ENCODE assay signal across 29 mouse cellular contexts in genomic region chr4:118356738-118357137, GRCm38 (mm10). TPM values are rescaled to one million over a fixed set of nuclear protein-coding genes. Genes with fewer than 3 reads are reported as not detected.
DNase-seq lines count a peak whose midpoint lies in the region; ATAC-seq lines count a peak whose summit lies in the region.
"Had no signal": no experiment of that assay in that cellular context is flagged by ENCODE, and none has a peak within 500 bp of the region (broad histone marks: within the 10 kb centered on the region; RNA-seq: fewer than 3 reads in every experiment).

No protein-coding gene starts in this region.

- H3K4me3 ChIP-seq in kidney, embryonic 15.5 days (replicated peaks), result no peak overlapping the region
- H3K4me3 ChIP-seq: embryonic facial prominence, embryonic 13.5 days; forebrain, embryonic 10.5 days; forebrain, embryonic 15.5 days; hindbrain, embryonic 10.5 days; hindbrain, embryonic 15.5 days; layer of hippocampus, adult 2 months; limb, embryonic 13.5 days; liver, embryonic 15.5 days had no signal

- no peak overlapping the region for H3K4me2 ChIP-seq in kidney, embryonic 15.5 days
- H3K4me2 ChIP-seq: embryonic facial prominence, embryonic 13.5 days; forebrain, embryonic 15.5 days; heart, embryonic 11.5 days; hindbrain, embryonic 15.5 days; limb, embryonic 13.5 days; liver, embryonic 15.5 days; midbrain, embryonic 11.5 days had no signal

- H3K36me3 ChIP-seq in kidney, embryonic 15.5 days, result peaks cover 4% of the 10 kb centered on the region
- H3K36me3 ChIP-seq: liver, embryonic 15.5 days had no signal

- no peak for ATAC-seq in kidney, embryonic 15.5 days (replicated peaks; ENCODE audit: low FRiP score)
- ATAC-seq: forebrain, embryonic 15.5 days; inflammation-experienced regulatory T-cells, adult 6 months; midbrain, embryonic 16.5 days had no signal

- 83% methylated on average over 6 of the region's 6 CpGs for WGBS in kidney, embryonic 15.5 days

- H3K27ac ChIP-seq in kidney, embryonic 15.5 days, result no peak overlapping the region
- H3K27ac ChIP-seq: embryonic facial prominence, embryonic 13.5 days; forebrain, embryonic 10.5 days; forebrain, embryonic 15.5 days; hindbrain, embryonic 10.5 days; hindbrain, embryonic 15.5 days; layer of hippocampus, adult 2 months; limb, embryonic 13.5 days; liver, embryonic 15.5 days had no signal

- no peaks in the 10 kb centered on the region for H3K9me3 ChIP-seq in kidney, embryonic 15.5 days (replicated peaks)
- H3K9me3 ChIP-seq: embryonic facial prominence, embryonic 13.5 days; forebrain, embryonic 10.5 days; forebrain, embryonic 15.5 days; hindbrain, embryonic 15.5 days; limb, embryonic 13.5 days had no signal

- peak; percentile 80 to 90 for DNase-seq in kidney, adult 8-10 months
- peak; percentile 43 for DNase-seq in adipocyte (ENCODE audit: low spot score)
- peak; percentile 93 for DNase-seq in kidney, adult 9 months
- DNase-seq in kidney, postnatal 36 days, result peak; percentile 61 to 87
- DNase-seq in Muller cell, postnatal 12 days (ENCODE audit: inconsistent ontology term), result no peak
- DNase-seq in heart, adult 18-20 months, result no peak
- DNase-seq: adrenal gland, postnatal 14 days; B cell, adult 2 months; cerebellum, adult 11-12 months; cerebellum, postnatal 10 days; gastrocnemius, postnatal 25 days; heart, adult 11 months; lung, postnatal 36 days; right cerebral cortex, postnatal 25 days; spleen, adult 18-20 months; thymus, postnatal 14 days had no signal

- no peaks in the 10 kb centered on the region for H3K27me3 ChIP-seq in kidney, embryonic 15.5 days
- H3K27me3 ChIP-seq: embryonic facial prominence, embryonic 13.5 days; forebrain, embryonic 15.5 days; hindbrain, embryonic 15.5 days; limb, embryonic 13.5 days; liver, embryonic 15.5 days had no signal

- no peak overlapping the region for H3K9ac ChIP-seq in kidney, embryonic 15.5 days
- H3K9ac ChIP-seq: embryonic facial prominence, embryonic 13.5 days; forebrain, embryonic 15.5 days; hindbrain, embryonic 15.5 days; limb, embryonic 13.5 days; liver, embryonic 15.5 days had no signal

- H3K4me1 ChIP-seq in kidney, embryonic 15.5 days, result peaks cover 15% of the 10 kb centered on the region

RNA-seq across cellular contexts. Expression of gene Szt2, which starts 52.3 kb away (rescaled TPM):
- 7.0 and 8.5 TPM in 2 replicates for polyA plus RNA-seq in kidney, embryonic 15.5 days (2015; fragmentation: Nextera tagmentation; extraction: Ambion mirVana)
- 10 to 100 TPM in 1 of 2 experiments, 1 to 10 TPM in 1; 7.8 to 10.5 TPM for total RNA-seq in heart, adult 18-20 months (2021)

RNA-seq across cellular contexts. Expression of gene Med8, which starts 52.4 kb away (rescaled TPM):
- polyA plus RNA-seq in kidney, embryonic 15.5 days (2015; fragmentation: Nextera tagmentation; extraction: Ambion mirVana), result 100 and 101 TPM in 2 replicates
- total RNA-seq in heart, adult 18-20 months (2021), result 10 to 100 TPM; 32.8 to 37.2 TPM

Comparison
In these comparisons a context has a peak if more than half of its experiments do, and no peak if none do; other contexts are left out.
1. DNase-seq: peak in kidney, adult 8-10 months (2 of 2), adipocyte (single experiment), kidney, adult 9 months (single experiment) and kidney, postnatal 36 days (2 of 2); none in Muller cell, postnatal 12 days (single experiment) and heart, adult 18-20 months (0 of 2).